ENCODE assay signal across 8 mouse cellular contexts in the genomic region with DNA sequence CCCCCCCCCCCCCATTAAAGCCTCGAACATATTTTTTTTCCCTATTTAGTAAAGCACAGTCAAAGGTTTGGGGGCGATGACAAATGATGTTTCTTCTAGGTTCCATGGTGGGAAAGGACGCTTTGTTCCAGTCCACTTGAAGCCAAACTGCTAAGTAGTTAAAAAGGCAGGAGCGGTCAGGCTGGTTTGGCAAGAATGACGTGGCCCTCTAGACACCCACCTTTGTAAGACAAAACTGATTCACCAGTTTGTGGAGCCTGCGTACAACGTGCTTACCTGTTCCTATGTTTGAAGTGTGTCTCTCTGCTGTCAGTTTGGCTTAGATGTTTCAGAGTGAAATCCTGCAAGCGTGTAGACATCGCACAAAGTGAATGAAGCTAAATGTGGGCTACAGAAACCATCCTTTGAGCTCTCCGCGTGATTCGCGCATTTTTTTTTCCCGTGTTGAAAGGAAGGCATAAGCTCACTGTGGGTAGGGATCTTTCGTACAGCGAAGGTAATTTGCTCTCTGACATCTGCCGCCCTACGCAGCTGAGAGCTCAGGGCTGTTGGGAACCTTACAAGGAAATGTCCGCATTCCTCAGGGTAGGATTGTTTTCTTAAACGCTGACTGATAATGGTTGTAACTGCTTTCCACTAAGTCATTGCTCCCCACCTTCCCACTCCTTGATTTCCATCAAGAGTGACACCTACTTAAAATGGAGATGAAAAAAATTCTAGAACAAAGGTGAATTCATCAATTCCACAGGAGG. TPM values are rescaled to one million over a fixed set of nuclear protein-coding genes. Genes with fewer than 3 reads are reported as not detected.
DNase-seq lines count a peak whose midpoint lies in the region; ATAC-seq lines count a peak whose summit lies in the region.

No protein-coding gene starts in this region.

- H3K9me3 ChIP-seq in forebrain, embryonic 11.5 days (ENCODE audit: control insufficient read depth, low read length) = no peaks in the 10 kb centered on the region
- no peaks in the 10 kb centered on the region for H3K9me3 ChIP-seq in forebrain, embryonic 13.5 days (replicated peaks)
- H3K9me3 ChIP-seq in hindbrain, embryonic 14.5 days (ENCODE audit: control insufficient read depth, low read length) = no peaks in the 10 kb centered on the region
- no peaks in the 10 kb centered on the region for H3K9me3 ChIP-seq in liver, embryonic 13.5 days (replicated peaks)

- peak overlapping the region; percentile 36 for H3K4me2 ChIP-seq in forebrain, embryonic 11.5 days (ENCODE audit: low read depth, low read length, severe bottlenecking)
- H3K4me2 ChIP-seq in forebrain, embryonic 13.5 days = no peak overlapping the region; the same call in 1 of the 2 replicates
- 0 out of 2 replicates have a peak overlapping the region, but pooled peaks have one; percentile 4 for H3K4me2 ChIP-seq in hindbrain, embryonic 14.5 days (replicated peaks)
- peak overlapping the region; percentile 44 for H3K4me2 ChIP-seq in liver, embryonic 13.5 days

- no peak overlapping the region for H3K4me3 ChIP-seq in forebrain, embryonic 11.5 days (ENCODE audit: low read depth, low read length)
- H3K4me3 ChIP-seq in forebrain, embryonic 13.5 days = no peak overlapping the region
- no peak overlapping the region for H3K4me3 ChIP-seq in hindbrain, embryonic 14.5 days (replicated peaks; ENCODE audit: low read length)
- H3K4me3 ChIP-seq in liver, embryonic 13.5 days (replicated peaks) = peak overlapping the region; percentile 13

- 10% methylated on average over 20 of the region's 20 CpGs for WGBS in forebrain, embryonic 11.5 days
- WGBS in forebrain, embryonic 13.5 days = 10% methylated on average over 20 of the region's 20 CpGs
- 13% methylated on average over 20 of the region's 20 CpGs for WGBS in hindbrain, embryonic 14.5 days
- WGBS in liver, embryonic 13.5 days (ENCODE audit: insufficient replicate concordance) = 13% methylated on average over 20 of the region's 20 CpGs

- peaks cover 3% of the 10 kb centered on the region; the same call in 1 of the 2 replicates for H3K4me1 ChIP-seq in forebrain, embryonic 11.5 days (replicated peaks; ENCODE audit: control insufficient read depth, insufficient read depth, low read length)
- H3K4me1 ChIP-seq in forebrain, embryonic 13.5 days = no peaks in the 10 kb centered on the region
- no peaks in the 10 kb centered on the region for H3K4me1 ChIP-seq in hindbrain, embryonic 14.5 days (replicated peaks; ENCODE audit: control insufficient read depth, insufficient read depth, low read length)
- H3K4me1 ChIP-seq in liver, embryonic 13.5 days (replicated peaks) = peaks cover 8% of the 10 kb centered on the region; the same call in 1 of the 2 replicates

- H3K27me3 ChIP-seq in forebrain, embryonic 11.5 days (ENCODE audit: control insufficient read depth, insufficient read depth, low read length) = peaks cover 10% of the 10 kb centered on the region
- peaks cover 30% of the 10 kb centered on the region for H3K27me3 ChIP-seq in forebrain, embryonic 13.5 days
- H3K27me3 ChIP-seq in hindbrain, embryonic 14.5 days (ENCODE audit: control insufficient read depth, insufficient read depth, low read length) = peaks cover 42% of the 10 kb centered on the region
- peaks cover 27% of the 10 kb centered on the region for H3K27me3 ChIP-seq in liver, embryonic 13.5 days

- no peaks in the 10 kb centered on the region for H3K36me3 ChIP-seq in forebrain, embryonic 11.5 days (ENCODE audit: control insufficient read depth, insufficient read depth, low read length)
- no peaks in the 10 kb centered on the region for H3K36me3 ChIP-seq in forebrain, embryonic 13.5 days (ENCODE audit: poor library complexity, severe bottlenecking)
- no peaks in the 10 kb centered on the region for H3K36me3 ChIP-seq in hindbrain, embryonic 14.5 days (replicated peaks; ENCODE audit: control insufficient read depth, insufficient read depth)
- H3K36me3 ChIP-seq in liver, embryonic 13.5 days = no peaks in the 10 kb centered on the region

- no peak overlapping the region for H3K9ac ChIP-seq in forebrain, embryonic 11.5 days (ENCODE audit: low read length)
- H3K9ac ChIP-seq in forebrain, embryonic 13.5 days = no peak overlapping the region
- H3K9ac ChIP-seq in hindbrain, embryonic 14.5 days = no peak overlapping the region
- H3K9ac ChIP-seq in liver, embryonic 13.5 days = no peak overlapping the region

- no peak overlapping the region for H3K27ac ChIP-seq in forebrain, embryonic 11.5 days (ENCODE audit: low read depth, low read length)
- no peak overlapping the region for H3K27ac ChIP-seq in forebrain, embryonic 13.5 days
- no peak overlapping the region for H3K27ac ChIP-seq in hindbrain, embryonic 14.5 days
- no peak overlapping the region for H3K27ac ChIP-seq in liver, embryonic 13.5 days

- DNase-seq in forebrain, embryonic 11.5 days (ENCODE audit: low spot score) = no peak
- no peak for DNase-seq in hindbrain, embryonic 14.5 days (ENCODE audit: low spot score)
- DNase-seq in liver, embryonic 13.5 days = no peak
- DNase-seq in retina, embryonic 14.5 days (ENCODE audit: low spot score) = peak; percentile 21
- DNase-seq in cerebellum, adult 8-10 months = no peak
- no peak for DNase-seq in thymus, postnatal 10 days (ENCODE audit: low spot score in 2 of 2)
- DNase-seq in cerebellum, adult 11-12 months = no peak

- no peak for ATAC-seq in forebrain, embryonic 11.5 days (replicated peaks; ENCODE audit: low FRiP score)
- no peak for ATAC-seq in forebrain, embryonic 13.5 days
- ATAC-seq in hindbrain, embryonic 14.5 days (ENCODE audit: low FRiP score) = no peak
- no peak for ATAC-seq in liver, embryonic 13.5 days (ENCODE audit: low read depth)

RNA-seq across cellular contexts. Expression of a gene that starts 6.0 kb away (rescaled TPM):
- polyA plus RNA-seq in forebrain, embryonic 11.5 days (2014; fragmentation: Nextera tagmentation; extraction: Ambion mirVana) = 1.1 and 1.3 TPM in 2 replicates
- polyA plus RNA-seq in forebrain, embryonic 13.5 days (2015; fragmentation: Nextera tagmentation; extraction: Ambion mirVana) = 0.21 and 0.28 TPM in 2 replicates
- polyA plus RNA-seq in hindbrain, embryonic 14.5 days (2014; fragmentation: Nextera tagmentation; extraction: Ambion mirVana) = 0.35 and 0.42 TPM in 2 replicates
- 1.3 and 1.6 TPM in 2 replicates for polyA plus RNA-seq in liver, embryonic 13.5 days (2015; fragmentation: Nextera tagmentation; extraction: Ambion mirVana)

RNA-seq across cellular contexts. Expression of a gene that starts 59.6 kb away (rescaled TPM):
- 44.8 and 45.5 TPM in 2 replicates for polyA plus RNA-seq in forebrain, embryonic 11.5 days (2014; fragmentation: Nextera tagmentation; extraction: Ambion mirVana)
- polyA plus RNA-seq in forebrain, embryonic 13.5 days (2015; fragmentation: Nextera tagmentation; extraction: Ambion mirVana) = 35.4 and 37.1 TPM in 2 replicates
- polyA plus RNA-seq in hindbrain, embryonic 14.5 days (2014; fragmentation: Nextera tagmentation; extraction: Ambion mirVana) = 21.2 and 26.0 TPM in 2 replicates
- polyA plus RNA-seq in liver, embryonic 13.5 days (2015; fragmentation: Nextera tagmentation; extraction: Ambion mirVana) = 16.3 and 18.0 TPM in 2 replicates
